25 mouse cellular contexts compared by ENCODE assay signal in the genomic region with DNA sequence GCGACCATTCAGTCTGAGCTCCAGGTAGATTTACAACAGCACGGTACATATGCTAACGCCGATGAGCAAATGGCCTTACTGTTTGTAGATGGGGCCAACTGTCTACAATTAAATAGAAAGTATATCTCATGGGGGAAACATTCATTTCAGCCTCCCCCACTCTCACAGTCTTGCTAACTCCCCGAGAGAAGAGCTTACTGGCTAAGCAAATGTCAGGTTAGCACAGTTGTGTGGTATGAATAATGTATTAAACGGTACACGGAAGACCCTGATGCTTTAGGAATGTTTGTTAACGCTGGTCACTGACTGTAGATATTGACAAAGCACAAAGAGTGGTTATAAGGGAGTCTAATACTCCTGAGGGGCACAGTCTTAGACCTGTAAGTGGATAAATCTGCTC. TPM values are rescaled to one million over a fixed set of nuclear protein-coding genes. Genes with fewer than 3 reads are reported as not detected.
DNase-seq lines count a peak whose midpoint lies in the region; ATAC-seq lines count a peak whose summit lies in the region.
"Had no signal": no experiment of that assay in that cellular context is flagged by ENCODE, and none has a peak within 500 bp of the region (broad histone marks: within the 10 kb centered on the region; RNA-seq: fewer than 3 reads in every experiment).

No protein-coding gene starts in this region.

- no peaks in the 10 kb centered on the region for H3K27me3 ChIP-seq in midbrain, embryonic 12.5 days
- H3K27me3 ChIP-seq in midbrain, embryonic 14.5 days (ENCODE audit: control insufficient read depth, insufficient read depth, low read length) = no peaks in the 10 kb centered on the region
- H3K27me3 ChIP-seq in midbrain, embryonic 15.5 days (replicated peaks) = no peaks in the 10 kb centered on the region
- H3K27me3 ChIP-seq: CH12.LX; embryonic facial prominence, embryonic 12.5 days; forebrain, embryonic 13.5 days; forebrain, embryonic 15.5 days; Patski had no signal

- no peak overlapping the region for H3K9ac ChIP-seq in midbrain, embryonic 12.5 days (replicated peaks)
- H3K9ac ChIP-seq in midbrain, embryonic 14.5 days (replicated peaks; ENCODE audit: low read length) = no peak overlapping the region
- H3K9ac ChIP-seq in midbrain, embryonic 15.5 days = no peak overlapping the region
- H3K9ac ChIP-seq: embryonic facial prominence, embryonic 12.5 days; forebrain, embryonic 13.5 days; forebrain, embryonic 15.5 days had no signal

- ATAC-seq in midbrain, embryonic 12.5 days (ENCODE audit: low FRiP score, low read depth) = 0 out of 2 replicates have a peak, but pooled peaks have one; percentile 12
- no peak for ATAC-seq in midbrain, embryonic 14.5 days (ENCODE audit: low FRiP score, low TSS enrichment)
- ATAC-seq in midbrain, embryonic 15.5 days (replicated peaks) = peak; percentile 39; the same call in 1 of the 2 replicates
- ATAC-seq: activated CD4-positive, CD25-positive, alpha-beta regulatory T cell, adult 4 months; CD4-positive, CD25-positive, alpha-beta regulatory T cell, adult 4 months; forebrain, embryonic 13.5 days; forebrain, embryonic 15.5 days; Patski had no signal

- intact Hi-C loops in heart, postnatal 14 days (cut with DNase I) = no loop called here
- intact Hi-C loops in left cerebral cortex, postnatal 10 days (cut with DNase I) = no loop called here

- H3K4me3 ChIP-seq in midbrain, embryonic 12.5 days = no peak overlapping the region
- H3K4me3 ChIP-seq in midbrain, embryonic 14.5 days (replicated peaks; ENCODE audit: low read depth, low read length) = no peak overlapping the region
- no peak overlapping the region for H3K4me3 ChIP-seq in midbrain, embryonic 15.5 days
- H3K4me3 ChIP-seq: embryonic facial prominence, embryonic 10.5 days; embryonic facial prominence, embryonic 12.5 days; forebrain, embryonic 13.5 days; forebrain, embryonic 15.5 days had no signal

- no peaks in the 10 kb centered on the region for H3K4me1 ChIP-seq in midbrain, embryonic 12.5 days
- no peaks in the 10 kb centered on the region for H3K4me1 ChIP-seq in midbrain, embryonic 14.5 days (ENCODE audit: control insufficient read depth, insufficient read depth, low read length)
- H3K4me1 ChIP-seq in midbrain, embryonic 15.5 days = no peaks in the 10 kb centered on the region
- H3K4me1 ChIP-seq: embryonic facial prominence, embryonic 10.5 days; embryonic facial prominence, embryonic 12.5 days; forebrain, embryonic 13.5 days; forebrain, embryonic 15.5 days had no signal

- H3K9me3 ChIP-seq in midbrain, embryonic 12.5 days = no peaks in the 10 kb centered on the region
- H3K9me3 ChIP-seq in midbrain, embryonic 14.5 days (ENCODE audit: control insufficient read depth, low read length) = no peaks in the 10 kb centered on the region
- no peaks in the 10 kb centered on the region for H3K9me3 ChIP-seq in midbrain, embryonic 15.5 days
- H3K9me3 ChIP-seq: embryonic facial prominence, embryonic 10.5 days; embryonic facial prominence, embryonic 12.5 days; forebrain, embryonic 13.5 days; forebrain, embryonic 15.5 days; G1E had no signal

- peaks cover 67% of the 10 kb centered on the region for H3K36me3 ChIP-seq in midbrain, embryonic 12.5 days
- peaks cover 47% of the 10 kb centered on the region for H3K36me3 ChIP-seq in midbrain, embryonic 14.5 days (ENCODE audit: control insufficient read depth, insufficient read depth, low read length)
- peaks cover 14% of the 10 kb centered on the region; the same call in 1 of the 2 replicates for H3K36me3 ChIP-seq in midbrain, embryonic 15.5 days (replicated peaks)

- no peak overlapping the region for H3K4me2 ChIP-seq in midbrain, embryonic 12.5 days (replicated peaks)
- no peak overlapping the region for H3K4me2 ChIP-seq in midbrain, embryonic 14.5 days (ENCODE audit: low read length)
- no peak overlapping the region for H3K4me2 ChIP-seq in midbrain, embryonic 15.5 days
- H3K4me2 ChIP-seq: embryonic facial prominence, embryonic 12.5 days; forebrain, embryonic 13.5 days; forebrain, embryonic 15.5 days had no signal

- peak; percentile 41 for DNase-seq in heart, adult 11 months
- no peak for DNase-seq in heart, postnatal 14 days
- DNase-seq in midbrain, embryonic 14.5 days = no peak
- DNase-seq in left cerebral cortex, postnatal 10 days (ENCODE audit: extremely low spot score in 1 of 2, low spot score in 2 of 2) = no peak
- DNase-seq: adrenal gland, adult 8-10 months; adrenal gland, postnatal 14 days; adrenal gland, postnatal 36 days; B cell, adult 2 months; cerebellum, adult 11-12 months; cerebellum, adult 2 months; cerebellum, adult 9-10 months; cerebellum, postnatal 25 days had no signal

- 87% methylated on average over 8 of the region's 8 CpGs for WGBS in midbrain, embryonic 12.5 days
- 87% methylated on average over 8 of the region's 8 CpGs for WGBS in midbrain, embryonic 14.5 days
- 87% methylated on average over 8 of the region's 8 CpGs for WGBS in midbrain, embryonic 15.5 days

- H3K27ac ChIP-seq in midbrain, embryonic 12.5 days (replicated peaks) = no peak overlapping the region
- H3K27ac ChIP-seq in midbrain, embryonic 14.5 days (replicated peaks; ENCODE audit: low read depth, low read length) = no peak overlapping the region
- no peak overlapping the region for H3K27ac ChIP-seq in midbrain, embryonic 15.5 days
- H3K27ac ChIP-seq: embryonic facial prominence, embryonic 10.5 days; embryonic facial prominence, embryonic 12.5 days; forebrain, embryonic 13.5 days; forebrain, embryonic 15.5 days had no signal

RNA-seq across cellular contexts. Expression of a gene that starts 10.5 kb away (rescaled TPM):
- total RNA-seq in heart, postnatal 14 days (2021) = 1 to 10 TPM; 1.5 to 1.8 TPM
- polyA plus RNA-seq in midbrain, embryonic 12.5 days (2016; fragmentation: Nextera tagmentation; extraction: Ambion mirVana) = 15.3 and 15.8 TPM in 2 replicates
- 3.6 and 5.7 TPM in 2 replicates for polyA plus RNA-seq in midbrain, embryonic 14.5 days (2014; fragmentation: Nextera tagmentation; extraction: Ambion mirVana)
- polyA plus RNA-seq in midbrain, embryonic 15.5 days (2015; fragmentation: Nextera tagmentation; extraction: Ambion mirVana) = 3.8 and 4.6 TPM in 2 replicates
- 1 to 10 TPM; 1.2 to 1.5 TPM for total RNA-seq in left cerebral cortex, postnatal 10 days (2021)

RNA-seq across cellular contexts. Expression of a gene that starts 10.8 kb away (rescaled TPM):
- total RNA-seq in heart, postnatal 14 days (2021) = 10 to 100 TPM; 12.1 to 12.7 TPM
- 31.5 and 33.7 TPM in 2 replicates for polyA plus RNA-seq in midbrain, embryonic 12.5 days (2016; fragmentation: Nextera tagmentation; extraction: Ambion mirVana)
- 23.8 and 27.5 TPM in 2 replicates for polyA plus RNA-seq in midbrain, embryonic 14.5 days (2014; fragmentation: Nextera tagmentation; extraction: Ambion mirVana)
- 22.9 and 24.5 TPM in 2 replicates for polyA plus RNA-seq in midbrain, embryonic 15.5 days (2015; fragmentation: Nextera tagmentation; extraction: Ambion mirVana)
- total RNA-seq in left cerebral cortex, postnatal 10 days (2021) = 10 to 100 TPM; 28.3 to 29.3 TPM

RNA-seq across cellular contexts. Expression of a gene that starts 38.3 kb away (rescaled TPM):
- total RNA-seq in heart, postnatal 14 days (2021) = not detected
- polyA plus RNA-seq in midbrain, embryonic 12.5 days (2016; fragmentation: Nextera tagmentation; extraction: Ambion mirVana) = 0.76 and 1.4 TPM in 2 replicates
- 0.49 and 0.82 TPM in 2 replicates for polyA plus RNA-seq in midbrain, embryonic 14.5 days (2014; fragmentation: Nextera tagmentation; extraction: Ambion mirVana)
- 0.97 and 1.00 TPM in 2 replicates for polyA plus RNA-seq in midbrain, embryonic 15.5 days (2015; fragmentation: Nextera tagmentation; extraction: Ambion mirVana)
- not detected for total RNA-seq in left cerebral cortex, postnatal 10 days (2021)
- total RNA-seq: adrenal gland, adult 18-20 months; adrenal gland, adult 8-10 months; adrenal gland, postnatal 14 days; adrenal gland, postnatal 36 days; CH12.LX; G1E had no signal
- polyA plus RNA-seq: cerebellum, adult 2 months; cortical plate, adult 2 months; G1E; Patski had no signal
